Mouse (Mus musculus): Measurements from ENCODE around the gene Cdan1.

The Cdan1 gene

GRCm38 (mm10) chr2:120849449-120850423 lies at the start of gene Cdan1:
Gene Cdan1, minus strand, starts transcription at chr2:120850128.
- TF ChIP-seq GATA4 (IDR thresholded peaks at IDR 0.05; ENCODE audit: insufficient replicate concordance, low read length): no peak

- no peak for TF ChIP-seq GATA4 (IDR thresholded peaks at IDR 0.05; ENCODE audit: insufficient replicate concordance, low read length)
These were observed 46.4 kb upstream of the Cdan1 start for GRCm38 (mm10) chr2:120896361-120896760.

DNA sequence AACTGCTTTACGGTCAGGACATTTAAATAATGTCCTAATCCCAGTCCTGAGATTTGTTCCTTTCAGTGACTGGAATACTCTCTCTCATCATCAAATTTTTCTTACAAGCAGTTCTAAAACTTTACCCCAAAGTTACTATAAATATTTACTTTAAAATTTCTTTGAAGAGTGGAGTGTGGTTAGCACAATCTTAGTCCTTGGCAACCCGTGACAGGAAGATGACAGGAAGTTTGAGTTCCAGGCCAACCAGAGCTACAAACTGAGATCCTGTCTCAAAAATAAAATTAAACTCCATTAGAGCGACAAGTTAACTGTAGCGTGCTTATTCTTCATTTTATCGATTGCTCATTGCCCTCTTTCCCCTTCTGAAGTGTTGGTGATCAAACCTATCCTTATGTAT lies 37.7 kb upstream of the Cdan1 start:
- no peak for TF ChIP-seq GATA4 (IDR thresholded peaks at IDR 0.05; ENCODE audit: insufficient replicate concordance, low read length)

GRCm38 (mm10) chr2:120873192-120873591 lies 23.3 kb upstream of the Cdan1 start:
- no peak for TF ChIP-seq GATA4 (IDR thresholded peaks at IDR 0.05; ENCODE audit: insufficient replicate concordance, low read length)

- no peak for TF ChIP-seq GATA4 (IDR thresholded peaks at IDR 0.05; ENCODE audit: insufficient replicate concordance, low read length)
These were observed 21.8 kb upstream of the Cdan1 start for GRCm38 (mm10) chr2:120871447-120872336.

- TF ChIP-seq GATA4 (IDR thresholded peaks at IDR 0.05; ENCODE audit: insufficient replicate concordance, low read length): no peak
These were observed 17.4 kb upstream of the Cdan1 start for GRCm38 (mm10) chr2:120867336-120867735.

- TF ChIP-seq GATA4 (IDR thresholded peaks at IDR 0.05; ENCODE audit: insufficient replicate concordance, low read length): no peak
These were observed 16.6 kb upstream of the Cdan1 start for GRCm38 (mm10) chr2:120866561-120866960.

GRCm38 (mm10) chr2:120863389-120863788 lies 13.5 kb upstream of the Cdan1 start:
- TF ChIP-seq GATA4 (IDR thresholded peaks at IDR 0.05; ENCODE audit: insufficient replicate concordance, low read length): no peak

GRCm38 (mm10) chr2:120860699-120861098 lies 10.8 kb upstream of the Cdan1 start:
- no peak for TF ChIP-seq GATA4 (IDR thresholded peaks at IDR 0.05; ENCODE audit: insufficient replicate concordance, low read length)

DNA sequence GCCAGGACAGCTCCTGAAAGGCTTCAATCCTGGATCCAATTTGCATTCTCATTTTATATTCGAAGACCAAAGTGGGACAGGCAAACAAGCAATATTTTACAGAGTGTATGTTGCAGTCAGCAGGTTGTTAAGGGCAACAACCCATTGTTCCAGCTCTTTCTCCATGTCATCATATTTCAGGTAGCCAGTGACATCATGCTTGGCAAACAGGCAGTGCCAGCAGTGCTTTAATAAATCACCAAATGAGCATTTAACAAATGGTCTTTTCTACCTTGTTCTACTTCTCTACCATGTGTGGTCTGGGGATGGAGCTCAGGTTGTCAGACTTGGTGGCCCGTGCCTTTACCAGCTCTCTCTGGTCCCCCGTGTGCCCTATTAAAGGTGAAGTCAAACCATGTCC lies 8.2 kb upstream of the Cdan1 start:
- TF ChIP-seq GATA4 (IDR thresholded peaks at IDR 0.05; ENCODE audit: insufficient replicate concordance, low read length): no peak

GRCm38 (mm10) chr2:120853151-120853550 lies 3.2 kb upstream of the Cdan1 start:
- TF ChIP-seq GATA4 (IDR thresholded peaks at IDR 0.05; ENCODE audit: insufficient replicate concordance, low read length): no peak

DNA sequence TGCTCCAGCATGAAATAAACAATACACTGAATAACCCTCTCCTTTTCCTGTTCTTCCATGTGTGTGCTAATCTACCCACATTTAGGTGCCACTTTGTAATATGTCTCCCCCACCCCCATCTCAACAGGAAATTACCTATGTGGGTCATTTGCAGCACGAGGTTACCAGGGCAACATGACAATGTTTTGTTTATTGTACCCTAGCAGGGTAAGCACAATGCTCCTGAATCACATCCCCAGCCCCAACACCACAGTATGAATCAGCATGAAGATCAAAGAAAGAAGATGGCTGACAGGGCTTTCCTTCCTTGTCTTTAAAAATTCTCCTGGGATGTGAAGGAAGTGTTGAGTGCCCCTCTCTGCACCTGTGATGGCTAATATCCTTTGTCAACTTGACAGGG lies 2.7 kb upstream of the Cdan1 start:
- TF ChIP-seq GATA4 (IDR thresholded peaks at IDR 0.05; ENCODE audit: insufficient replicate concordance, low read length): no peak

DNA sequence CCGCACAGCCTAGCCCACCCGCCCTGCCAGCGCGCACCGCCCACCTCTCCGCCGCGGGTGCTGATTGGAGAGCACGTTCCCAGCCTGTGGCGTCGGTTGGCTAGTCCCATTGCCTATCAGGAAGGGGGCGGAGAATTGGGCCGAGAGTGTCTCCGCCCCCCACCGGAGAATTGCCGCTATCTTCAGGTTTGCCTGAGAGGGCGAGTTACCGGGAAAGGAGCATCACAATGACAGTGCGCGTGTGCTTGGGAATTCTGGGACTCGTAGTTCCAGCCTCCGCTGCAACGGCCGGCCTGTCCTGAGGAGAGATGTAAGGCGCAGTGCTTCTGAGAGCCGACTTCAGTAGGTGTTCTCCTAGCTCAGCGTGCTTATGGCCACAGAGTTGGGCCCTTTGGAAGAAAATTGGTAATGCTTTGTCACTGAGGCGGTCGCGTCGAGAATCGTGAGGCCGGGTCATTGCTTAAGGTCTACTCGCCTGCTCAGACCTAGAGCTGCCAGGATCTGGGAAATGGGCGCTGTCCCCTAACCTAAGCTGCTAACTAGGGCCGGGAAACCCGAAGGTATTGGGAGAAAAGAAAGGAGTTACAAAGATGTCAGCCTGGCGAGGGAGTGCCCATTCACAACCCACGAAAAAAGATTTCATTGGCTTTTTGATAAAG lies 625 bp upstream of the Cdan1 start, which contains the start of gene Ttbk2:
Ttbk2 (minus strand) TSS at position 181 of the 659 bp plus-strand sequence.
- TF ChIP-seq GATA4 (IDR thresholded peaks at IDR 0.05; ENCODE audit: insufficient replicate concordance, low read length): peak; percentile 76; the same call in 1 of the 2 replicates

GRCm38 (mm10) chr2:120845280-120845679 lies 4.6 kb downstream of the Cdan1 start:
- no peak for TF ChIP-seq GATA4 (IDR thresholded peaks at IDR 0.05; ENCODE audit: insufficient replicate concordance, low read length)

GRCm38 (mm10) chr2:120843990-120844389 lies 5.9 kb downstream of the Cdan1 start:
- TF ChIP-seq GATA4 (IDR thresholded peaks at IDR 0.05; ENCODE audit: insufficient replicate concordance, low read length): peak; percentile 47; the same call in 1 of the 2 replicates
